Mouse (Mus musculus) forebrain, postnatal 0 days (tissue): ENCODE data around the gene Cxcr2. TPM values are rescaled to one million over a fixed set of nuclear protein-coding genes. Genes with fewer than 3 reads are reported as not detected.

Experiments
- ATAC-seq: fragments of 200-750 bp; cut with Nextera tagmentation; 2 replicates; pipeline ENCODE4 v1.8.0; 2017; ENCODE audit warnings: mild to moderate bottlenecking, moderate library complexity
- DNase-seq: peaks from one replicate; pipeline ENCODE4 v3.0.0-alpha.2; 2015
- H3K27ac ChIP-seq: fragments of 300-500 bp; sonication (generic); 2 replicates; pipeline ENCODE4 v1.5.1; 2014; ENCODE audit warnings: low read depth, mild to moderate bottlenecking, antibody characterized with exemption, low read length, moderate library complexity, mixed read lengths
- H3K27me3 ChIP-seq: fragments of 300-500 bp; sonication (generic); 2 replicates; pipeline ENCODE4 v1.6.1; 2014; ENCODE audit warnings: mild to moderate bottlenecking, low read length, mixed read lengths; ENCODE audit not compliant: insufficient read depth
- H3K36me3 ChIP-seq: fragments of 300-500 bp; sonication (generic); 2 replicates; pipeline ENCODE4 v1.6.1; 2014; ENCODE audit warnings: mild to moderate bottlenecking, moderate library complexity; ENCODE audit not compliant: insufficient read depth
- H3K4me1 ChIP-seq: fragments of 300-500 bp; sonication (generic); 2 replicates; pipeline ENCODE4 v1.6.1; 2014; ENCODE audit warnings: antibody characterized with exemption; ENCODE audit not compliant: insufficient read depth
- H3K4me2 ChIP-seq: fragments of 300-500 bp; sonication (generic); 2 replicates; pipeline ENCODE4 v1.6.1; 2014; ENCODE audit warnings: low read depth, mild to moderate bottlenecking, moderate library complexity
- H3K4me3 ChIP-seq: fragments of 300-500 bp; sonication (generic); 2 replicates; pipeline ENCODE4 v1.5.1; 2014; ENCODE audit warnings: low read depth, low read length, mixed read lengths
- H3K9ac ChIP-seq: fragments of 300-500 bp; sonication (generic); 2 replicates; pipeline ENCODE4 v1.6.1; 2014; ENCODE audit warnings: mild to moderate bottlenecking
- H3K9me3 ChIP-seq: fragments of 300-500 bp; sonication (generic); 2 replicates; pipeline ENCODE4 v1.6.1; 2016; ENCODE audit warnings: low read length
- CTCF ChIP-seq: sonication (generic); IDR thresholded peaks from 2 replicates; pipeline ENCODE4 v1.5.1; 2016; ENCODE audit warnings: antibody characterized with exemption, control low read depth, low read depth
- WGBS: fragments of 180-500 bp; shearing (Covaris S2); extraction: QIAGEN DNeasy Blood & Tissue Kit; methylation state at CpG from one replicate; pipeline ENCODE4 v1.1.7; 2014; 5-methylcytosine and 5-hydroxymethylcytosine counted together
- polyA plus RNA-seq: library from polyadenylated mRNA; unstranded; fragments of >200 nt; fragmentation: Nextera tagmentation; extraction: Ambion mirVana; gene quantifications from 2 replicates; pipeline ENCODE4 v1.2.1, GENCODE M21; 2015
- total RNA-seq: library from RNA; depleted of rRNA; stranded (reverse); fragments of >200 nt; gene quantifications from 2 replicates; pipeline ENCODE4 v1.2.3, GENCODE M21; 2014

Cxcr2 gene
- total and polyA plus RNA-seq, 2 experiments from 2014 or later = 0.05 to 0.48 TPM

GRCm38 (mm10) chr1:74181462-74181861 lies 27.7 kb downstream of the Cxcr2 start:
- Histone ChIP-seq H3K9me3 (no peaks in the 10 kb centered on the region), H3K27ac (no peak overlapping the region), H3K4me2 (no peak overlapping the region), H3K36me3 (no peaks in the 10 kb centered on the region), H3K4me1 (no peaks in the 10 kb centered on the region), H3K9ac (no peak overlapping the region), H3K4me3 (no peak overlapping the region), H3K27me3 (no peaks in the 10 kb centered on the region)
- no peak for TF ChIP-seq CTCF
- ATAC-seq (no peak), DNase-seq (no peak)
- 82% methylated on average over 2 of the region's 2 CpGs for WGBS

- Histone ChIP-seq H3K9me3 (no peaks in the 10 kb centered on the region), H3K4me3 (no peak overlapping the region), H3K27me3 (no peaks in the 10 kb centered on the region), H3K36me3 (no peaks in the 10 kb centered on the region), H3K9ac (no peak overlapping the region), H3K4me2 (no peak overlapping the region), H3K4me1 (no peaks in the 10 kb centered on the region), H3K27ac (no peak overlapping the region)
- no peak for ATAC-seq
- WGBS = 70% methylated on average over 2 of the region's 2 CpGs
- TF ChIP-seq CTCF = no peak
- no peak for DNase-seq
These were observed 29.2 kb downstream of the Cxcr2 start for GRCm38 (mm10) chr1:74183006-74183405.

GRCm38 (mm10) chr1:74190471-74190870 lies 36.7 kb downstream of the Cxcr2 start:
- no peaks in the 10 kb centered on the region for H3K27me3 ChIP-seq
- H3K4me1 ChIP-seq = no peaks in the 10 kb centered on the region
- no peak overlapping the region for H3K9ac ChIP-seq
- H3K27ac ChIP-seq = no peak overlapping the region
- no peak overlapping the region for H3K4me3 ChIP-seq
- no peak overlapping the region for H3K4me2 ChIP-seq
- TF ChIP-seq CTCF = no peak
- 94% methylated on average over 7 of the region's 7 CpGs for WGBS
- no peak for ATAC-seq
- no peaks in the 10 kb centered on the region for H3K36me3 ChIP-seq
- H3K9me3 ChIP-seq = no peaks in the 10 kb centered on the region
- no peak for DNase-seq

- Histone ChIP-seq H3K9me3 (no peaks in the 10 kb centered on the region), H3K9ac (no peak overlapping the region), H3K36me3 (no peaks in the 10 kb centered on the region), H3K27ac (no peak overlapping the region), H3K4me1 (no peaks in the 10 kb centered on the region), H3K4me3 (no peak overlapping the region), H3K4me2 (no peak overlapping the region), H3K27me3 (no peaks in the 10 kb centered on the region)
- no peak for DNase-seq
- 70% methylated on average over 2 of the region's 2 CpGs for WGBS
- no peak for ATAC-seq
- no peak for TF ChIP-seq CTCF
These were observed 38.9 kb downstream of the Cxcr2 start for GRCm38 (mm10) chr1:74192711-74193110.

GRCm38 (mm10) chr1:74194445-74194844 lies 40.7 kb downstream of the Cxcr2 start, which contains the start of gene Cxcr1:
Gene Cxcr1, minus strand, starts transcription at chr1:74194631.
- Histone ChIP-seq H3K9me3 (no peaks in the 10 kb centered on the region), H3K36me3 (no peaks in the 10 kb centered on the region), H3K4me1 (no peaks in the 10 kb centered on the region), H3K4me3 (no peak within 1 kb of the TSS), H3K4me2 (no peak within 1 kb of the TSS), H3K27me3 (no peaks in the 10 kb centered on the region), H3K9ac (no peak within 1 kb of the TSS), H3K27ac (no peak within 1 kb of the TSS)
- whole genome bisulfite sequencing = 69% methylated on average over 8 of the region's 8 CpGs
- DNase-seq = no peak
- TF ChIP-seq CTCF = no peak
- no peak for ATAC-seq

GRCm38 (mm10) chr1:74195961-74196360 lies 42.2 kb downstream of the Cxcr2 start:
- Histone ChIP-seq H3K9me3 (no peaks in the 10 kb centered on the region), H3K4me3 (no peak overlapping the region), H3K4me2 (no peak overlapping the region), H3K4me1 (no peaks in the 10 kb centered on the region), H3K9ac (no peak overlapping the region), H3K27me3 (no peaks in the 10 kb centered on the region), H3K27ac (no peak overlapping the region), H3K36me3 (no peaks in the 10 kb centered on the region)
- TF ChIP-seq CTCF = peak; percentile 56
- 47% methylated on average over 7 of the region's 7 CpGs for WGBS
- no peak for ATAC-seq
- peak; percentile 30 for DNase-seq

GRCm38 (mm10) chr1:74196621-74197419 lies 43.0 kb downstream of the Cxcr2 start:
- no peak for TF ChIP-seq CTCF
- Histone ChIP-seq H3K9me3 (no peaks in the 10 kb centered on the region), H3K27me3 (no peaks in the 10 kb centered on the region), H3K4me3 (no peak overlapping the region), H3K9ac (no peak overlapping the region), H3K27ac (no peak overlapping the region), H3K36me3 (no peaks in the 10 kb centered on the region), H3K4me2 (no peak overlapping the region), H3K4me1 (no peaks in the 10 kb centered on the region)
- no peak for DNase-seq
- no peak for ATAC-seq
- WGBS = 83% methylated on average over 17 of the region's 17 CpGs
